Mouse (Mus musculus): ENCODE results near the gene Itgb5. TPM values are rescaled to one million over a fixed set of nuclear protein-coding genes. Genes with fewer than 3 reads are reported as not detected.

Itgb5 gene
- total RNA-seq (2021) = 10 to 100 TPM; 32.5 to 32.7 TPM
- long read RNA-seq, experiment 1, transcript Itgb5-202 (15 exons, 3,282 nt) = major isoform, 20 of 28 reads
- long read RNA-seq, experiment 1, partial matches to known transcripts = 7 of 28 reads
- long read RNA-seq, experiment 1, other reads (novel, unspliced or antisense) = 0 of 28 reads
- long read RNA-seq, experiment 2, transcript Itgb5-202 (15 exons, 3,282 nt) = major isoform, 31 of 39 reads
- long read RNA-seq, experiment 2, partial matches to known transcripts = 6 of 39 reads
- long read RNA-seq, experiment 2, other reads (novel, unspliced or antisense) = 1 of 39 reads

DNA sequence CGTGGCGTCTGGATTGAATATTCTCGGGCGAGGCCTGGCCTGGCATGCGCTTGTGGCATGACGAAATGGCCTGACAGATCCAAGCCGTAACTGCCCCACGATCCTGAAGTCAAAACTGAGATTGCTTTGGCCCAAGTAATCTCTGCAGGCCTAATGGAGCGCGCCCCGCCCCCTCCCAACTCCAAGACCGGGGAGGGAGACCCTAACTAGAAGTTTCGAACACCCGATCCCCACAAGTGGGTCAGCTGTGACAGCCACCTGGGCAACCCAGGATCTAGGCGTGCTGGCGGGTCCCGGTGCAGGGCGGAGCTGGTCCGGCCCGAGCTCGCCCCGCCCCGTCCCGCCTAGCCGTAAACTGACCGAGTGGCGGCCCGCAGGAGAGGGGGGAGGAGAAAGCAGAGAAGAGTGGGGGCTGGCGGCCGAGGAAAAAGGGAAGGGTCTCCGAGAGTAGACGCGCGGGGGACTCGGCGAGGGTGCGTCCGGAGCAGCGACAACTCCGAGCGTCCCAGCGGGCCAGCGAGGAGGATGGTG lies at the start of gene Itgb5:
Gene Itgb5, plus strand, starts transcription at position 365 of the 531 bp plus-strand sequence.
- intact Hi-C loops (cut with DNase I) = no loop called here
- DNase-seq (ENCODE audit: low spot score in 2 of 2) = no peak

DNA sequence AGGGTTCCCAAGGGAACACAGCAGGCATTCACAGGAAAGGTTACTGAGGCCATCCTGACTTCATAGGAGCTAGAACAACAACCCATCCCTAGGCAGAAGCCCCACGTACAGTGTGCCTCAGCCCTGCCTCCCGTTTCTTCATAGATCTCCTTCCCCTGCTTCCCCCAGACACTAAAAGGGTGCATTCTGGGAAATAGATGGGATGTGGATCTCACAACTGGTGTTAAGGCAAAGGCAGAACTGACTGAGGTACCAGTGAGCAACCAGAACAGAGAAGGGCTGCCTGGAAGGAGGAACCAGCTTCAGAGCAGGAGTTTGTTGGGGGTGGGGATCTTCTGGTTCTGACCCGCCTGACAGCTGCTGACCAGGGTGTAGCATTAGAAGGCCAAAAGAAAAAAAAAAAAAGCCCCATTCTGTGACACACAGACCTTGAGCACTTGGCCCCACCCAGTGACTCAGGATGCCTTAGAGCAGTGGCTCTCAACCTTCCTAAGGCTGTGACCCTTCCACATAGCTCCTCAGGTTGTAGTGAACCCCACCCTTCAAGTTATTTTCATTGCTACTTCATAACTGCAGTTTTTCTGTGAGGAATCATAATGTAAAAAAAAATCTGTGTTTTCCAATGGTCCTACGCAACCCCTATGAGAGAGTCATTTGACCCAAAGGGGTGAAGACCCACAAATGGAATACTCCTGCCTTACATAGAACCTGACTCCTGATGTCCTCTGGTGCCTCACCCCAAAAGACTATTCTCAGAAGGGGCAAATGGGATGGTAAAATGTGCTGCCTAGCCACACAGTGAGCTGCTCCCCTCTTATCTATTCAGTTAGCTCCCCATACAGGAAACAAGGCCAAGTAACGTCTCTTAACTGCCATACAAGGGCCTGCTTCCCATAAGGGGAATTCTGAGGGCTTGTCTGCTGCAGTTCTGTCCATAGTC lies 47.4 kb upstream of the Itgb5 start:
- intact Hi-C loops (cut with DNase I) = no loop called here

DNA sequence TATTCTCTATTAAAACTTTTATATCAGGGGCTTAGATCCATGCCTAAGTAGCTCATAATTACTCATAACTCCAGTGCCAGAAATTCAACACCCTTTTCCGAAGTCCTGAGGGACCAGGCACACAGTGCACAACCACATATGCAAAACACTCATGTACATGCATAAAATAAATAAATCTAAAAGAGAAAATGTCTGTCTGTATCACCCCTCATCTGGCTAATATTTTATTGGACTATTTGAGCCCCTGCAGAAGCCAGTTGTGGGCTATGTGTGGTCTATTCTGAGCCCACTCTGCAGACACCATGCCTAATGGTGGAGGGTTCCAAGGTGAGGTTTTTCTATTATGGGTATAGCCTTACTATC lies 46.8 kb upstream of the Itgb5 start:
- intact Hi-C loops (cut with DNase I) = no loop called here
- no peak for DNase-seq (ENCODE audit: low spot score in 2 of 2)

More for the DNA sequence above, 47.4 kb upstream of the Itgb5 start:
- no peak for DNase-seq (ENCODE audit: low spot score in 2 of 2)

DNA sequence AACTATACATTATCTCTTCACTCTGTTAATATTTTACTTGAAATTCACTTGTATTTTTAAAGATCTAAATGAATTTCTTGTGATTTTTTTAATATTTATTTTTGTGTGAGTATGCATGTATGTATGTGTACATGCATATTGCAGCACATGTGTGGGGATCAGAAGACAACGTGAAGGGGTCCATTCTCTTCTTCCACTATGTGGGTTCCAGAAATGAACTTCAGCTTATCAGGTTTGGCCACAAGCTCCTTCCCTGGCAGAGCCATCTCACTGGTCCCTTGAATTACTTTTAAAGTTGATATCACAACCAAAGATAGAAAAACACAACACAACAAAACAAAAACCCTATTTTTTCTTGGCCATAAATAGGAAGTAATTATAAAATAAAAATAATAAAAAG lies 44.9 kb upstream of the Itgb5 start:
- DNase-seq (ENCODE audit: low spot score in 2 of 2) = no peak
- intact Hi-C loops (cut with DNase I) = no loop called here

DNA sequence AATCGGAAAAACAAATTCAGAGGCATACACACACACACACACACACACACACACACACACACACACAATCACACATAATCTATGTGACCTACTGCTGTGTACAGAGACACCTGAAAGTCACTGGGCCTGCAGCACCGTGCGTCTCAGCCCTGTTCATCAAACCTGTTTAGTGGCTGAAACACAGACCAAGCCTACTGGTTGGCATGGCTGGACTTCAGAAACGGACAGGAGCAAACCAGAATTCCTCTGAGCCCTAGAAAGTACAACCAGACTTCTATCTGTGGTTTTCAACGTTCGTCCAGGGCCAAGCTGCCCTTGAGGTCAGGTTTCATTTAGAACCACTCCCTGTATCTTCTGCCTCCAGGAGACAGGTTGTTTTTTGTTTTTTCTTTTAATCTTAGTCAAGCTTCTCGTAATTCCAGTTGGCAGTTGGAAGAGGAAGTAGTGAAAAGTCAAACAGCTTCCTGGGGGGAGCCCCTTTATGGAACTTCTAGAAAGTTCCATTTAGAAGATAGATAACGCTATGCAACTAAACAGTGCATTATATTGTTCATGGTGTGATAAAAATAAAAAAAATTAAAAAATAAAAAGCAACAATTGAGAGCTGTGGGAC lies 44.3 kb upstream of the Itgb5 start:
- DNase-seq (ENCODE audit: low spot score in 2 of 2) = no peak
- intact Hi-C loops (cut with DNase I) = no loop called here

DNA sequence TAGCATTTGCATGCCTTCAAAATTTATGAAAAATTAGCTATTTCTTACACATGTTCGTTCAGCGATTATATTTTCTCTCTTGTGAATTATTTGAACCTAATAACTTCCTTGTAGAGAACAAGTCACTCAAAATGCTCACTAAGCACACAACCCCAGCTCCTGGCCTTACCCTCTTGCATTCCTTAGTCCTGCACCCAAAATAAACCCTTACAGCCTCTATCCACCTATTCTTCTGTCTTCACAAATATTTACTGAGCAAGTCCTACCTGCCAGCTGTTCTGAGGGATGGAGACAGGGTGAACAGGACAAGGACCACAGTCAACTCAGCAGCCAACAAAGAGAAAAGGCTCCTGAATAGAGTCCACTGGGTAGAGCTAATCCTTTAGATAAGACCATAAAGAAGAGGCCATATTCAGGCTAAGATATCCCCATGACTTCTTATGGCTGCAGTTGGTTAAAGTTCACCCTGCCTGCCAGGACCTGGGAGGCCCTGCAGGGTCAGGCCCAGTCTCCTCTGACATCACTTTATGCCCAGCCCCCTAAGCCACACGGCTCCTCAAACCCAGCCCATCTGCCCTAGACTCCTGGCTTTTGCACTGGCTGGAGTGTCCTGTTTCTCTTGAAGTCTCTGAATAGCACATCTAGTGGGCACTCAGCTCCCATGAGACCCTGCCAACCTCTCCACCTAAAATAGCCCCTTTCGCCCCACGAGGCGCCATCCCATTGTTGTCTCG lies 42.6 kb upstream of the Itgb5 start:
- DNase-seq (ENCODE audit: low spot score in 2 of 2) = no peak
- intact Hi-C loops (cut with DNase I) = no loop called here

DNA sequence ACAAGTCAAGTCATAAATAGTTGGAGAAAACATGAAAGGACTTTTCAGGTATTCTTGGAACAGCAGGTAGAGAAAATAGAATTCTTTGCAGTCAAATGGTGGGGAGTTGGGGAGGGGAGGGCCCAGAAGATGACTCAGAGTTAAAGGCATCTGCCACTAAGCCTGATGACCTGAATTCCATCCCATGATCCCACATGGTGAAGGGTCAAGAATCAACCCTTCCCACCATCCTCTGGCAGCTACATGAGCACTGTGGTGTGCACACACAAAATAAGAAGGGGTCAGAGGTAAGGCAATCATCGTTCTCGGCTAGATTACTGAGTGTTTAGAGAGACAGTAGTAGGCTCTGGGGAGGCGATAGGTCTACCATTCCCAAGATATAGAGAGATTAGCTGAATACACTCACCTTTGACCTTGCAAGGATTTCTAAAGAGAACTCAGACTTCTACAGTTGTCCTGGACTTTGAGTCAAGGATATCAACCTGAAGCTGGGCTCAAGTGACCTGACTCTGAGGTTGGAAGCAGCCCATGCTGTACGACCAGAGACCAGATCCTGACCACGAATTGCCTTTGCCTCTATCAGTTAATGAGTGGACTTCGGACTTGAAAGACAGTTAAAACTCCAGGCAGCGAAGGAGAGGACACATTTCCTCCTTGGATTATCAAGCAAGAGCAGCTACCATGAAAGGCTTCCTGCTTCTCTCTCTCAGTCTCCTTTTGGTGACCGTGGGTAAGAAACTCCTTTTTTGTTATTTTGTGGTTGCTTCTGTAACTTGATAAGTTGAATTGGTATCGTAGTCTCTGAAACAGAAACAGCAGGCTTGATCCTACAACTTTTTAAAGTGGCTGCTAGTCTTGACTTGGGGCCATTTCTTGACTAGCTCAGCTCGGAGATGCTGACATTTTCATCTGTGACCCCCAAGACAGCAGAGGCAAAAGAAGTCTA lies 35.3 kb upstream of the Itgb5 start, which contains the start of gene Muc13:
Gene Muc13, plus strand, starts transcription at position 192 of the 946 bp plus-strand sequence.
- DNase-seq (ENCODE audit: low spot score in 2 of 2) = no peak
- intact Hi-C loops (cut with DNase I) = no loop called here

DNA sequence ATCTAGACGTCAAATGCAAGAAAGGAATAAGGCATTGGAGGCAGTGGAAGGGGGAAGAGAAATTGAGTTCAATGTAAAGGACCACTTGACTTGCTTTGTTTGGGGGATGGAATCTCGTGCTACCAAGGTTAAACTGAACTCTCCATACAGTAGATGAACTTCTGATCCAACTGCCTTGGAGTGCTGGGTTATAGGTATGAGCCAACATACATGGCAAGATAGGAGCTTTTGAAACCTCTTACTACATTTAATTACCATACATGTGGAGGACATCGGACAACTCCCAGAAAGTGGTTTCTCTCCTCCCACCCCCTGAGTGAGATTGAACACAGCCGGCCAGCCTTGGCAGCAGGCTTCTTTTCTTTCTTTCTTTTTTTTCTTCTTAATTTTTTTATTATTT lies 34.4 kb upstream of the Itgb5 start:
- intact Hi-C loops (cut with DNase I) = loop anchor here (5.0 kb wide), 1 partner anchor 233 kb away; no protein-coding TSS in a partner anchor
- DNase-seq (ENCODE audit: low spot score in 2 of 2) = no peak

DNA sequence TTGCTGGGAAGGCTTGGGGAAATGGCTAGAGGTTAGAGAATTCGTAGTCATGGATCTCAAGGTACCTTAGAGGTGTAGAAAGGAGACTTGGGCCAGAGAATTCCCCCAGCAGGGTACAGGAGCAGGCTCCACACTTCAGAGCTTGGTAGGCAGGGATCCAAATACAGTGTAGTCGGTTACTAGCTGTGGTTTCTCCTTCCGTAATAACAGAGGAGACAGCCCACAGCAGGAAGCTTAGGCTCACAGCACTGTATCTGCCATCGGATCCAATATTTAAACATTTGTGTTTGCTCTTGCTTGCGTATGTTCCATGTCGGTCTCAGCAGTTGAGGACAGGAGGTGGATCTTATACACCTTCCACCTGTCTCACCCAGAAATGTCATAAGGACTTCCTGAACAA lies 33.6 kb upstream of the Itgb5 start:
- intact Hi-C loops (cut with DNase I) = loop anchor here (5.0 kb wide), 1 partner anchor 234 kb away; no protein-coding TSS in a partner anchor

DNA sequence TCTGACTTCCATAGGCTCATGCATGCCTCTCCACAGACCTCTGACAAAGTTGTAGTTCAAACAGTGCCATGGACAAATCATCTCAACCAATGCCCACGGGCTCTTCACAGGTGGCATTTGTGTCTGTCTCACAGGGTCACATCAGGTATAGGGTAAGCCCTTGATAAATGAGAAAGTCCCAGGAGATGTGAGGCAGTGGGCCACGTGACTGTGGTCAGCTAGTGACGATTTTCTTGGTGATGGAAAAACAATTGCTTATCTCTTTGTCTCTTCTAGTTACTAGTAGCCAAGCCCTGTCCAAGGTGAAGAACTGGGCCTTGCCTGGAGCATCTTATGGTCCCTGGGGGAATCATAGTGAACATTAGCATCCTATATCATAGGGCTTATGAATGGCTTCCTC lies 32.7 kb upstream of the Itgb5 start:
- intact Hi-C loops (cut with DNase I) = loop anchor here (5.0 kb wide), 1 partner anchor 234 kb away; no protein-coding TSS in a partner anchor
- DNase-seq (ENCODE audit: low spot score in 2 of 2) = no peak

More for the DNA sequence above, 33.6 kb upstream of the Itgb5 start:
- DNase-seq (ENCODE audit: low spot score in 2 of 2) = no peak

DNA sequence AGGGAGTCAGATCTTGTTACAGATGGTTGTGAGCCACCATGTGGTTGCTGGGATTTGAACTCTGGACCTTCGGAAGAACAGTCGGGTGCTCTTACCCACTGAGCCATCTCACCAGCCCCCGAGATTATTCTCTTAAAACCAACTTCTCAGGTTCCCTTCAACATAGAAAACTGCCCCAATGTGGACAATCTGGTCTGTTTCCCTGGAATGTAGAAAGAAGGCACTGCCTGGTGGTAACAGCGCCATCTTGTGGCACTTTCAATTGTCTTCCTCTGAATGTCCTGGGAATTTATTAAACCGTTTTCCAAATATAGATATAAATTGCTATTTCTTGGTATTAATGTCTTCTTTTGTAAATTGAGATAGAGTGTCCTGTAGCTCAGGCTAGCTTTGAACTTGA lies 31.6 kb upstream of the Itgb5 start:
- intact Hi-C loops (cut with DNase I) = loop anchor here (5.0 kb wide), 1 partner anchor 236 kb away; no protein-coding TSS in a partner anchor
- DNase-seq (ENCODE audit: low spot score in 2 of 2) = peak; percentile 45 to 70

DNA sequence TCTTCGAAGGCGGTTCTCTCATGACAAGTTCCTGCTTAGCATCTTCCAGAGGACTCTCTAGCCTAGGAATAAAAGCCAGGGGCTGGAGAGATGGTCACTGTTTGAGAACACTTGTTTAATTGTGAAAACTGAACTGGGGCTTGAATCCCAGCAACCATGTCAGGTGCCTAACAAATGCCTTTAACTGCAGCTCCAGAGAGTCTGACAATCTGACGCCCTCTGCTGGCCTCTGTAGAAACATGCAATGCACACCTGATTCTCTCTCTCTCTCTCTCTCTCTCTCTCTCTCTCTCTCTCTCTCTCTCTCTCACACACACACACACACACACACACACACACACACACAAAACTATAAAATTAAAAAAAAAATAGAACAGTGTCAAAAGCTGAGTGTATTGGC lies 19.5 kb upstream of the Itgb5 start:
- no peak for DNase-seq (ENCODE audit: low spot score in 2 of 2)
- intact Hi-C loops (cut with DNase I) = no loop called here

DNA sequence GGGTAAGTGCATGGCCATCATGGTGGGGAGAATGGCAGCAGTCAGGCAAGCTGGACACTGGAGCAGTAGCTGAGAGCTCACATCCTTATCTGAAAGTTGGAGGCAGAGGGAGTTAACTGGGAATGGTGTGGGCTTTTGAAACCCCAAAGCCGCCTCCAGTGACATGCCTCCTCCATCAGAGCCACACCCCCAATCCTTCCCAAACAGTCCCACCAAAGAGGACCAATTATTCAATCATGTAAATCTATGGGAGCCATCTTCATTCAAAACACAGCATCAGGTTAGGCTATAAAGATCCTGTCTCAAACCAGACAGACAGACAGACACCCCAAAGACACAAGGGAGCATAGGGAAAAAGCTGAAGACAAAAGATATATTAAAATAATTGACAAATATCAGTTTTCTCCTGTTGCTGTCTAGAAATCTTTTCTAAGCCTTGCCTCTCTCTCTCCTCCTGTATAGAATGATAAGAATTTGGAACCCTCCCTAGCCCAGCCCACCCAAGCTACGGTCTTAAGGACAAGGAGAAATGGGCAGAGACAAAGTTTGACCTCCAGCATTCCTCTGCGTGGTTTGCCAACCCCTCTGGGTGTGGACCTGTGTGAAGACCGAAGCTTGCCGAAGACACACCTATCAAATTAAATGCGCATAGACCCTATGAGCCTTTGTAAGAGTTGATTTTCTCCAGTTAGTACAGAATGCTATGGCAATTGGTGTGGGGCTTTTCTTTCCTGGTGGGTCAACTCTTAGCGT lies 10.9 kb upstream of the Itgb5 start:
- intact Hi-C loops (cut with DNase I) = no loop called here
- DNase-seq (ENCODE audit: low spot score in 2 of 2) = no peak

DNA sequence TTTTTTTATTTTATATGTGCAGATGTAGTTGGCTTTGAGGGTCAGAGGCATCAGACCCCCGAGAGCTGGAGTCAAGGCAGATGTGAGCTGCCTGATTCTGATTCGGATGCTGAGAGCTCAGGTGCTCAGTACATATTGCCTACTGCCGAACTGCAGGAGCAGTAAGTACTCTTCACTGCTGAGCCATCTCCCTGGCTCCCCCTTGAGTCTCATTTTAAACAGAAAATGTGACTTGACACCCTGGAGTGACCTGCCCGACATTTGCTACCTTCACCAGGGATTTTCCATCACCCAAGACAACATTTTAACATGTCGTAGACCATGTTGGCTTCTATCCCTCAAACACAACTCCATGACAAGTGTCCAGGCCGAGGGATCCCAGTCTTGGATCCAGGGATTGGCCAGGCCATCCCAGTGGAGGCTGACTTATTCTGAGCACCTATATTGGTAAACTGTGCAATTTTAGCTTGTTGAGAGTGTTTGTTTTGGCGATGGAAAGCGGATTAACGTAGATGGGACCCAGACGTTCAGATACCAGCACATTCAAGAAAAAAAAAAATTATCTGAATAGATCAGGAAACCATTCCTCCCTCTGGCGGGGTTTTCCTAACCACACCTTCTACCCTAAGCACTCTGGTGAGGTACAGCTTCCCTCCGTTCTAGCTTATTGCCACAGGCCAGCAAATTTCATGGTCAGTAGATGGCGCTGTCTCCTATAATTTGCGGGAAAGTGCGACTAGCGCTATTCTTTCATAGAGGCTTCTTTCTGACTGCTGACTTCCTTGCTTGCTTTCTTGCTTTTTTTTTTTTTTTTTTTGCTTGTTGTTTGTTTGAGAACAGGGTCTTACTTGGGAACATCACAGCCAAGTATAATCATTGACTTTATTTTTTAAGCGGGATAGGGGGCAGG lies 8.9 kb upstream of the Itgb5 start:
- intact Hi-C loops (cut with DNase I) = loop anchor here (1.0 to 5.0 kb wide), 3 partner anchors 131 to 292 kb away; no protein-coding TSS in a partner anchor
- DNase-seq (ENCODE audit: low spot score in 2 of 2) = peak; percentile 88 to 95

DNA sequence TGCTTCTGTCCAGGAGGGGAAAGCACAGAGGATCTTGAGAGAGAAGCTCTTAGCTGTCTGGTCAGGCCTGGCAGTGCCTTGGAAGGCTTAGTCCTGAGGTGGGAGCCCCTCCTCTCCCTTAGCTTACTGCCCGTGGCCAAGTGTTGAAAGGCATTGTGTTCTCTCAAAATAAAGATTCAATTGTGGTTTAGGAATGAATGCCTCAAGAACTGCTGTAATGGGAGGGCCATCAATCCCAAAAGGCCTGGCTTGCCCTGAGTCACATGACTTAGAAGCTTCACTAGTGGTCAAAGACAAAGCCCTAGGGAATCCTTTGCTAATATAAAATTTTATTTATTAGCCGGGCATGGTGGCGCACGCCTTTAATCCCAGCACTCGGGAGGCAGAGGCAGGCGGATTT lies 4.9 kb upstream of the Itgb5 start:
- DNase-seq (ENCODE audit: low spot score in 2 of 2) = no peak
- intact Hi-C loops (cut with DNase I) = loop anchor here (5.0 kb wide), 1 partner anchor 288 kb away; no protein-coding TSS in a partner anchor

DNA sequence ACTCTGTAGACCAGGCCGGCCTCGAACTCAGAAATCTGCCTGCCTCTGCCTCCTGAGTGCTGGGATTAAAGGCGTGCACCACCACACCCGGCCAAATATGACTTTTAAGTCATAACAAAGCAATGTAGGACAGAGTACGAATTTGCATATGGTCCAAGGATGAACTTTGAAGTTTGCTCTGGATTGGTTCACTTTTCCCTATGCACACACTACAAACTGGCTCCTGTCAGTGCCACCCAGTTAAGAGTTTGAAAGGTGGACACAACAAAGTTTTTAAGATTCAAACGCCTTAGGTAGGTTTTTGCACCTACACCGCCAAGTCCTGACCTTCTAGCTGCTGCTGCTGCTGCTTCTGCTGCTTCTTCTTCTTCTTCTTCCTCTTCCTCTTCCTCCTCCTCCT lies 969 bp upstream of the Itgb5 start:
- no peak for DNase-seq (ENCODE audit: low spot score in 2 of 2)
- intact Hi-C loops (cut with DNase I) = no loop called here
